Mouse (Mus musculus): ENCODE data around the gene Il11.

DNA sequence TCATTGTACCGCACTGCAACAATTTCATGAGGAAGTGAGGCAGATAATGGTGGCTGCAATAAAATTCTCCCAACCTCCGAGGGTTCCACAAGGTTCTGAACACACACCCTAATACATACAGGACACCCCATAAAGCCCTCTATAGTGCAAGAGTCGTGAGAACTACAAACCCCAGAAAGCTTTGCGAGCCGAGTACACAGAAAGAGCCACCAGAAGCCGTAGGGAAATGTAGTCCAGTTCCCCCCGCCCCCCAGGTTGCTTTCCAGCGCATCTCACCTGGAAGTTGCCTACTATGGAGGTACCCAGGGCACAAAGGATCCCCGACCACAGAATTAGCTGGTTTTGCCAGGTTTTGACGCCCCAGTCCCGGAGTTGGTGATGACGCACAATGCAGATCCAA, 59.2 kb downstream of the Il11 start:
- no peak for TF ChIP-seq POLR2A (IDR thresholded peaks at IDR 0.05; ENCODE audit: insufficient read depth, low read depth, low read length)
- no peak for TF ChIP-seq CTCF (IDR thresholded peaks at IDR 0.05)

All from heart, adult 2 months (tissue).